Mouse (Mus musculus): ENCODE measurements around the gene Spr. TPM values are rescaled to one million over a fixed set of nuclear protein-coding genes. Genes with fewer than 3 reads are reported as not detected.
A peak's percentile ranks its signal among the peaks of the same experiment; 100 is the strongest.

Spr gene
- polyA plus RNA-seq, 1 experiment from 2014 or later = 61.1 TPM

DNA sequence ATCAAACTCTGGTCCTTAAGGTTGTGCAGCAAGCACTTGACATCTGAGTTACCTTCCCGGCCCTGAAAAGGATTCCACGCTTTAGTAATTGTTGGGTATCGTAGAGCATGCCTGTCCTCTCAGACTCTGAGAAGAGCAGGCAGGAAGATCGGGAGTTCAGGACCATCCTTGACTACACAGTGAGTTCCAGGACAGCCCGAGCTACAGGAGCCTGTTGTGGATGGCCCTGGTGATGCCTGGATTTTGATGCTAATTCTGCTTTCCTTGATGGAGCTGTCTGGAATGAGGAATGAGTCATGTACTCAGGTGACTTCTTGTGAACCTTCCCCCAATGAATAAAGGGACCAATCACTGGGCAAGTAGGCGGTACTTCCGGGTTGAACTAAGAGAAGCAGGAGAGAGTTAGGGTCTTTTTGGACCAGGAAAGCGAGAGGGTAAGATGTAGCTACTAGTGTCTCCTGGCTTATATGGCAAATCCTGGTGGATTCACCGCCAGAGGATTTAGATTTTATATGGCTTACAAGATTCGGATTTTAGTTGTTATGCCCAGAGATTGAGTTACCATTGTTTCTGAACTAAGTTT lies 32.4 kb downstream of the Spr start:
- DNase-seq = no peak
- no peak for ATAC-seq
- no peak for TF ChIP-seq CTCF (IDR thresholded peaks at IDR 0.05; ENCODE audit: low read depth)
- no peak for TF ChIP-seq EP300 (IDR thresholded peaks at IDR 0.05; ENCODE audit: low read depth)
- Histone ChIP-seq H3K4me1 (ENCODE audit: insufficient read depth) (no peaks in the 10 kb centered on the region), H3K4me3 (ENCODE audit: low read depth, low read length) (no peak overlapping the region), H3K36me3 (replicated peaks; ENCODE audit: insufficient read depth, low read length) (no peaks in the 10 kb centered on the region), H3K9me3 (ENCODE audit: low read length) (no peaks in the 10 kb centered on the region), H3K4me2 (ENCODE audit: low read depth, low read length) (no peak overlapping the region), H3K27me3 (ENCODE audit: insufficient read depth, low read length) (no peaks in the 10 kb centered on the region), H3K9ac (replicated peaks) (no peak overlapping the region), H3K27ac (ENCODE audit: low read depth) (no peak overlapping the region)
- 72% methylated on average over 10 of the region's 10 CpGs for whole genome bisulfite sequencing (ENCODE audit: insufficient replicate concordance)

GRCm38 (mm10) chr6:85103321-85103720 lies 34.2 kb downstream of the Spr start:
- H3K27ac ChIP-seq (ENCODE audit: low read depth) = no peak overlapping the region
- no peaks in the 10 kb centered on the region for H3K9me3 ChIP-seq (ENCODE audit: low read length)
- ATAC-seq (no peak), DNase-seq (no peak)
- H3K36me3 ChIP-seq (replicated peaks; ENCODE audit: insufficient read depth, low read length) = no peaks in the 10 kb centered on the region
- no peaks in the 10 kb centered on the region for H3K4me1 ChIP-seq (ENCODE audit: insufficient read depth)
- H3K9ac ChIP-seq (replicated peaks) = no peak overlapping the region
- WGBS (ENCODE audit: insufficient replicate concordance) = 78% methylated on average over 3 of the region's 3 CpGs
- no peak overlapping the region for H3K4me2 ChIP-seq (ENCODE audit: low read depth, low read length)
- H3K27me3 ChIP-seq (ENCODE audit: insufficient read depth, low read length) = no peaks in the 10 kb centered on the region
- H3K4me3 ChIP-seq (ENCODE audit: low read depth, low read length) = no peak overlapping the region
- no peak for TF ChIP-seq EP300 (IDR thresholded peaks at IDR 0.05; ENCODE audit: low read depth)
- TF ChIP-seq CTCF (IDR thresholded peaks at IDR 0.05; ENCODE audit: low read depth) = no peak

DNA sequence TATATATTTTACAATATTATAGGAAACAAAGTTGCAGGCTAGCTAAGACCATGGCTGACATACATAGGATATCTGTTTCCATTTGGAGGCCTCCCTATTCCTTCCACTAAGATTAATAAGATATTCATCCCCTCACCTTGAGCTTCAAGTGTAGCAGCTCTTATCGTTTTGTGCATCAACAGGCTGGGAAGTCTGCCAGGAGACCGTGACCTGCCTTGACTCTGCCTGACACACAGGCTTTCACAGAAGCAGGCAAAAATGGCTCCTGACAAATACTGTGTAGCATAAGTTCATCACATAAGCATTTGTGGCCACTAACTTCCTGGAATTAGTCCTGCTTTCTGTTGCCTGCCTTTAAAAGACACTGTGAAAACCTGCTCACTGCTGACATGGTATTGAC lies 41.1 kb downstream of the Spr start:
- Histone ChIP-seq H3K9me3 (ENCODE audit: low read length) (no peaks in the 10 kb centered on the region), H3K4me2 (ENCODE audit: low read depth, low read length) (no peak overlapping the region), H3K27me3 (ENCODE audit: insufficient read depth, low read length) (no peaks in the 10 kb centered on the region), H3K9ac (replicated peaks) (no peak overlapping the region), H3K4me1 (ENCODE audit: insufficient read depth) (no peaks in the 10 kb centered on the region; the same call in 1 of the 2 replicates), H3K36me3 (replicated peaks; ENCODE audit: insufficient read depth, low read length) (no peaks in the 10 kb centered on the region), H3K27ac (ENCODE audit: low read depth) (no peak overlapping the region), H3K4me3 (ENCODE audit: low read depth, low read length) (no peak overlapping the region)
- 61% methylated on average over 2 of the region's 2 CpGs for WGBS (ENCODE audit: insufficient replicate concordance)
- peak; percentile 26 for DNase-seq
- TF ChIP-seq EP300 (IDR thresholded peaks at IDR 0.05; ENCODE audit: low read depth) (no peak), CTCF (IDR thresholded peaks at IDR 0.05; ENCODE audit: low read depth) (no peak)
- no peak for ATAC-seq

- TF ChIP-seq CTCF (IDR thresholded peaks at IDR 0.05; ENCODE audit: low read depth) (no peak), EP300 (IDR thresholded peaks at IDR 0.05; ENCODE audit: low read depth) (no peak)
- ATAC-seq (no peak), DNase-seq (no peak)
- Histone ChIP-seq H3K9me3 (ENCODE audit: low read length) (no peaks in the 10 kb centered on the region), H3K27ac (ENCODE audit: low read depth) (no peak overlapping the region), H3K9ac (replicated peaks) (no peak overlapping the region), H3K4me1 (ENCODE audit: insufficient read depth) (no peaks in the 10 kb centered on the region), H3K4me3 (ENCODE audit: low read depth, low read length) (no peak overlapping the region), H3K36me3 (replicated peaks; ENCODE audit: insufficient read depth, low read length) (no peaks in the 10 kb centered on the region), H3K4me2 (ENCODE audit: low read depth, low read length) (no peak overlapping the region), H3K27me3 (ENCODE audit: insufficient read depth, low read length) (no peaks in the 10 kb centered on the region)
- WGBS (ENCODE audit: insufficient replicate concordance) = 73% methylated on average over 4 of the region's 4 CpGs
Measured at GRCm38 (mm10) chr6:85087425-85087824, 50.1 kb downstream of the Spr start.

DNA sequence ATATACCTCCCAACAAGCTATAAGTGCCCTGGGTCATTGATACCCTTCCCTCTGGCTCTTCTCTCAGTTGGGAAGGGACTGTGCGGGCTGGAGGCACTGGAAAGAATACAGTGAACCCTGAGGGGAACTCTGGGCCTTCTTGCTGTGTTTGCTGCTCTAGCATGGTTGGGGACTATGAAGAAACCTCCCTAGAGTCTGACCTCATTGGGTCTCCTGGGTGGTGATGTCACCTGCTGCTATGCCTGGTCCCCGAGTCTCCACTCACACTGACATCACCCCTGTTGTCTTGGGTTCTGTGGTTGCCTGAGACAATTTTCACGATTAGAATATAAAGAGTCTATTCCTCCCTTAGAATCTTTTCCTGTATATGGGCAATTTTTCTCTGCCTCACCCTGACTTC lies 50.9 kb downstream of the Spr start:
- DNase-seq (no peak), ATAC-seq (no peak)
- no peaks in the 10 kb centered on the region for H3K9me3 ChIP-seq (ENCODE audit: low read length)
- no peak overlapping the region for H3K27ac ChIP-seq (ENCODE audit: low read depth)
- H3K9ac ChIP-seq (replicated peaks) = no peak overlapping the region
- H3K27me3 ChIP-seq (ENCODE audit: insufficient read depth, low read length) = no peaks in the 10 kb centered on the region
- H3K36me3 ChIP-seq (replicated peaks; ENCODE audit: insufficient read depth, low read length) = no peaks in the 10 kb centered on the region
- H3K4me2 ChIP-seq (ENCODE audit: low read depth, low read length) = no peak overlapping the region
- no peaks in the 10 kb centered on the region for H3K4me1 ChIP-seq (ENCODE audit: insufficient read depth)
- TF ChIP-seq CTCF (IDR thresholded peaks at IDR 0.05; ENCODE audit: low read depth) (no peak), EP300 (IDR thresholded peaks at IDR 0.05; ENCODE audit: low read depth) (no peak)
- H3K4me3 ChIP-seq (ENCODE audit: low read depth, low read length) = no peak overlapping the region
- 48% methylated on average over 3 of the region's 3 CpGs for WGBS (ENCODE audit: insufficient replicate concordance)

Other genes with a start within 250 kb of the Spr start
- gene Exoc6b, start 68.3 kb downstream of the Spr start, polyA plus RNA-seq (2015; fragmentation: Nextera tagmentation; extraction: Ambion mirVana) = 2.0 and 2.4 TPM in 2 replicates
- not detected in 2 replicates for gene Emx1, start 49.7 kb upstream of the Spr start, polyA plus RNA-seq (2015; fragmentation: Nextera tagmentation; extraction: Ambion mirVana)
- gene Sfxn5, start 195.7 kb upstream of the Spr start, polyA plus RNA-seq (2015; fragmentation: Nextera tagmentation; extraction: Ambion mirVana) = 3.1 and 3.3 TPM in 2 replicates
- 1.1 TPM in 2 replicates for gene Rab11fip5, start 236.9 kb upstream of the Spr start, polyA plus RNA-seq (2015; fragmentation: Nextera tagmentation; extraction: Ambion mirVana)